Mouse (Mus musculus): ENCODE measurements around the gene Mknk1.

DNA sequence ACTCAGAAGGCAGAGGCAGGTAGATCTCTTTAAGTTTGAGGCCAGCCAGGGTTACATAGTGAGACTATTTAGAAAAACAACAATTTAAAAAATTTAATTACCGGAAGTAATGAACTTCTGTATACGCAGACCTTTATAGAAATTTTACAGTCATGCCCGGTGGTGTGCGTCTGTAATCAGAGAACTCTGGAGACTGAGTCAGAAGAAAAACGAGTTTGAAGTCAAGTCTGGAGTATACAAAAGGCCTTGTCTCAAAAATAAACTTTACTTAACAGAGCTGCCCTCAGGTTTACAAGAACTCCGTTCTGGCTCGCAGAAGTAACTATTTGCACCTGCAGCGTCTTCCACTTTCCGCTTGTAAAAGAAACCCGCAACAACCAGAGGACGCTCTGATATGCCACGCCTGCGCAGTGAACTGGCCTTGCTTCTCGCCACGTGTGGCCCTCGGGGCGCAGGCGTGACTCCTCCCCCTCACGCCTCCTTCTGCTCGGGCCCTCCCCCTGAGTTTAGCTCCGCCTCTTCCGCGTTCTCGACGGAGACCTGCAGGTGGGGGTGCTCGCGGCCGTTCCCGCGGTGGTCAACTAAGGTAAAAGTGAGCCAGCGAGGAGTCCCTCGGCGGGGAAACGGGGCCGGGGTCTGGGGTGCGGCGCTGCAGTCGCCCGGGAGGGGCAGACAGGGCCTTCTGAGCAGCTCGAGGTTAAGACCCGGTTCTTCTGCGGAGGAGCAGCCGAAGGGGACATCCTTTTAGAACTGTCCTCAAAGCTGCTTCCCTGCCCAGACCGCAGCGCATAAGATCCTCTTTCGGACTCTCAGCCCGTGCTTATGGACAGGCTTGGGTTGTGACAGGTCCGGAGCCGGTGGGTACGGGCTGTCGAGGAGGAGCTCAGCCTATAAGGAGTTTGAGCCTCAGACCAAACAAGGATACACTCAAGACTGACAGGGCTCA is at the start of gene Mknk1:
- no peak for TF ChIP-seq CTCF (conservative IDR thresholded peaks at IDR 0.05; ENCODE audit: low read length)
- TF ChIP-seq POU5F1 (IDR thresholded peaks at IDR 0.05; ENCODE audit: borderline replicate concordance, low read length) = no peak
- TF ChIP-seq NANOG (IDR thresholded peaks at IDR 0.05; ENCODE audit: borderline replicate concordance, low read length) = no peak
